Mouse (Mus musculus) left cerebral cortex, adult 8-10 months (tissue): Measurements from ENCODE around the gene Slit3. TPM values are rescaled to one million over a fixed set of nuclear protein-coding genes. Genes with fewer than 3 reads are reported as not detected.

Source experiments
- DNase-seq, 2 experiments: peaks; one replicate each; pipeline ENCODE4 v3.0.0; 2022; ENCODE audit warnings: low spot score in 2 of 2
- total RNA-seq, 4 experiments: library from RNA; stranded (reverse); gene quantifications; 2 replicates each; pipeline ENCODE4 v1.2.4; 2022

Slit3 gene
- total RNA-seq, 4 experiments from 2014 or later = 41.7 to 49.2 (median 48.2) TPM

- DNase-seq = no peak
These were observed 391.7 kb downstream of the Slit3 start for GRCm38 (mm10) chr11:35512686-35513085.

GRCm38 (mm10) chr11:35513343-35513742, 392.3 kb downstream of the Slit3 start:
- no peak for DNase-seq

GRCm38 (mm10) chr11:35522802-35523452, 401.9 kb downstream of the Slit3 start:
- no peak for DNase-seq

- no peak for DNase-seq
These were observed 402.7 kb downstream of the Slit3 start for GRCm38 (mm10) chr11:35523773-35524172.

GRCm38 (mm10) chr11:35526219-35526762, 405.3 kb downstream of the Slit3 start:
- no peak for DNase-seq

- peak in 1 of 2 experiments; percentile 43 for DNase-seq
These were observed 406.9 kb downstream of the Slit3 start for GRCm38 (mm10) chr11:35527816-35528462.

- DNase-seq = no peak
These were observed 414.0 kb downstream of the Slit3 start for GRCm38 (mm10) chr11:35535027-35535426.

GRCm38 (mm10) chr11:35537128-35538088, 416.4 kb downstream of the Slit3 start:
- peak in 1 of 2 experiments; percentile 26 for DNase-seq

- DNase-seq = no peak
These were observed 421.7 kb downstream of the Slit3 start for GRCm38 (mm10) chr11:35542731-35543130.

GRCm38 (mm10) chr11:35544112-35545064, 423.4 kb downstream of the Slit3 start:
- DNase-seq = no peak

GRCm38 (mm10) chr11:35546081-35546822, 425.2 kb downstream of the Slit3 start:
- no peak for DNase-seq

- DNase-seq = no peak
These were observed 429.0 kb downstream of the Slit3 start for GRCm38 (mm10) chr11:35550036-35550435.

GRCm38 (mm10) chr11:35556192-35556591, 435.2 kb downstream of the Slit3 start:
- no peak for DNase-seq

GRCm38 (mm10) chr11:35557476-35557875, 436.5 kb downstream of the Slit3 start:
- DNase-seq = no peak

GRCm38 (mm10) chr11:35558311-35558710, 437.3 kb downstream of the Slit3 start:
- DNase-seq = no peak

GRCm38 (mm10) chr11:35559386-35559785, 438.4 kb downstream of the Slit3 start:
- no peak for DNase-seq

- DNase-seq = no peak
These were observed 440.7 kb downstream of the Slit3 start for GRCm38 (mm10) chr11:35561760-35562159.

GRCm38 (mm10) chr11:35565322-35565721, 444.3 kb downstream of the Slit3 start:
- no peak for DNase-seq

GRCm38 (mm10) chr11:35566686-35567085, 445.7 kb downstream of the Slit3 start:
- no peak for DNase-seq
